Mouse (Mus musculus) kidney, embryonic 16.5 days (tissue): ENCODE results near the gene Nup188. TPM values are rescaled to one million over a fixed set of nuclear protein-coding genes. Genes with fewer than 3 reads are reported as not detected.
A peak's percentile ranks its signal among the peaks of the same experiment; 100 is the strongest.

Experiments used
- ATAC-seq: fragments of 200-750 bp; cut with Nextera tagmentation; 2 replicates; pipeline ENCODE4 v1.8.0; 2017; ENCODE audit warnings: moderate TSS enrichment; ENCODE audit not compliant: low FRiP score, low TSS enrichment
- H3K27ac ChIP-seq: fragments of 300-500 bp; sonication (generic); 2 replicates; pipeline ENCODE4 v1.5.1; 2014; ENCODE audit warnings: low read length
- H3K27me3 ChIP-seq: fragments of 300-500 bp; sonication (generic); 2 replicates; pipeline ENCODE4 v1.6.1; 2014; ENCODE audit warnings: low read length, control low read depth, mixed read lengths; ENCODE audit not compliant: insufficient read depth
- H3K36me3 ChIP-seq: fragments of 300-500 bp; sonication (generic); 2 replicates; pipeline ENCODE4 v1.6.1; 2014; ENCODE audit warnings: low read length, control low read depth, mixed read lengths; ENCODE audit not compliant: insufficient read depth
- H3K4me1 ChIP-seq: fragments of 300-500 bp; sonication (generic); 2 replicates; pipeline ENCODE4 v1.6.1; 2014; ENCODE audit warnings: low read length, control low read depth, mixed read lengths; ENCODE audit not compliant: insufficient read depth
- H3K4me2 ChIP-seq: fragments of 300-500 bp; sonication (generic); replicated peaks from 2 replicates; pipeline ENCODE4 v1.6.1; 2014; ENCODE audit warnings: low read depth, low read length
- H3K4me3 ChIP-seq: fragments of 300-500 bp; sonication (generic); 2 replicates; pipeline ENCODE4 v1.5.1; 2014; ENCODE audit warnings: mild to moderate bottlenecking, low read length
- H3K9ac ChIP-seq: fragments of 300-500 bp; sonication (generic); replicated peaks from 2 replicates; pipeline ENCODE4 v1.6.1; 2014; ENCODE audit warnings: low read length
- H3K9me3 ChIP-seq: fragments of 300-500 bp; sonication (generic); 2 replicates; pipeline ENCODE4 v1.6.1; 2016; ENCODE audit warnings: low read length, control low read depth
- WGBS: fragments of 180-500 bp; shearing (Covaris S2); extraction: QIAGEN DNeasy Blood & Tissue Kit; methylation state at CpG from one replicate; pipeline ENCODE4 v1.1.7; 2014; 5-methylcytosine and 5-hydroxymethylcytosine counted together
- microRNA-seq: library from miRNA; unstranded; fragments of <30 nt; microRNA quantifications from one replicate; pipeline ENCODE4, GENCODE M21; 2016
- polyA plus RNA-seq: library from polyadenylated mRNA; unstranded; fragments of >200 nt; fragmentation: Nextera tagmentation; extraction: Ambion mirVana; gene quantifications from 2 replicates; pipeline ENCODE4 v1.2.1, GENCODE M21; 2015

Nup188 gene
- polyA plus RNA-seq, 1 experiment from 2014 or later: 37.6 TPM

- Histone ChIP-seq H3K4me3 (peak overlapping the region; percentile 63), H3K9me3 (no peaks in the 10 kb centered on the region), H3K27ac (peak overlapping the region; percentile 81), H3K4me1 (peaks cover 18% of the 10 kb centered on the region), H3K36me3 (peaks cover 9% of the 10 kb centered on the region; the same call in 1 of the 2 replicates), H3K9ac (peak overlapping the region; percentile 71), H3K4me2 (peak overlapping the region; percentile 83), H3K27me3 (no peaks in the 10 kb centered on the region)
- peak; percentile 83 for ATAC-seq
- under 1% methylated on average over 54 of the region's 54 CpGs for WGBS
These were observed 106.6 kb downstream of the Nup188 start for GRCm38 (mm10) chr2:30392577-30393369.

GRCm38 (mm10) chr2:30393370-30393656 is 107.1 kb downstream of the Nup188 start:
- no peak for ATAC-seq
- peaks cover 9% of the 10 kb centered on the region for H3K36me3 ChIP-seq
- no peaks in the 10 kb centered on the region for H3K9me3 ChIP-seq
- H3K27me3 ChIP-seq: no peaks in the 10 kb centered on the region
- peak overlapping the region; percentile 63 for H3K4me3 ChIP-seq
- WGBS: 47% methylated on average over 1 of the region's 1 CpGs
- peak overlapping the region; percentile 81 for H3K27ac ChIP-seq
- peak overlapping the region; percentile 83 for H3K4me2 ChIP-seq
- peaks cover 18% of the 10 kb centered on the region for H3K4me1 ChIP-seq
- peak overlapping the region; percentile 71 for H3K9ac ChIP-seq

Small RNA genes lying within 50 kb of the gene (microRNA-seq; reads per million reads assigned to microRNA genes)
- not detected for gene Gm47292

Other genes with a start within 250 kb of the Nup188 start
- gene Wdr34, start 237.5 kb upstream of the Nup188 start, polyA plus RNA-seq: 42.5 and 44.1 TPM in 2 replicates
- gene Set, start 229.0 kb upstream of the Nup188 start, polyA plus RNA-seq: 430 and 458 TPM in 2 replicates
- gene Pkn3, start 208.7 kb upstream of the Nup188 start, polyA plus RNA-seq: 13.5 and 15.9 TPM in 2 replicates
- gene Zdhhc12, start 192.7 kb upstream of the Nup188 start, polyA plus RNA-seq: 41.6 and 42.6 TPM in 2 replicates
- 5.6 and 8.0 TPM in 2 replicates for gene Zer1, start 161.8 kb upstream of the Nup188 start, polyA plus RNA-seq
- gene Tbc1d13, start 152.7 kb upstream of the Nup188 start, polyA plus RNA-seq: 8.2 and 12.3 TPM in 2 replicates
- 22.0 and 22.8 TPM in 2 replicates for gene Endog, start 114.9 kb upstream of the Nup188 start, polyA plus RNA-seq
- gene Spout1, start 107.9 kb upstream of the Nup188 start, polyA plus RNA-seq: 83.5 and 93.2 TPM in 2 replicates
- gene Kyat1, start 80.5 kb upstream of the Nup188 start, polyA plus RNA-seq: 12.0 and 13.4 TPM in 2 replicates
- 43.8 and 46.2 TPM in 2 replicates for gene Lrrc8a, start 48.7 kb upstream of the Nup188 start, polyA plus RNA-seq
- 0.45 TPM in 2 replicates for gene Gm28035, start 45.8 kb upstream of the Nup188 start, polyA plus RNA-seq
- 15.8 and 16.0 TPM in 2 replicates for gene Phyhd1, start 20.2 kb upstream of the Nup188 start, polyA plus RNA-seq
- gene Gm28038, start 5.4 kb upstream of the Nup188 start, polyA plus RNA-seq: not detected in 2 replicates
- gene Dolk, start 63 bp upstream of the Nup188 start, polyA plus RNA-seq: 42.6 and 44.2 TPM in 2 replicates
- 100 and 102 TPM in 2 replicates for gene Sh3glb2, start 72.9 kb downstream of the Nup188 start, polyA plus RNA-seq
- 32.0 and 34.9 TPM in 2 replicates for gene Miga2, start 77.8 kb downstream of the Nup188 start, polyA plus RNA-seq
- gene Dolpp1, start 105.9 kb downstream of the Nup188 start, polyA plus RNA-seq: 44.2 and 46.8 TPM in 2 replicates
- 40.9 and 44.2 TPM in 2 replicates for gene Crat, start 129.4 kb downstream of the Nup188 start, polyA plus RNA-seq
- gene Ptpa, start 129.6 kb downstream of the Nup188 start, polyA plus RNA-seq: 184 and 191 TPM in 2 replicates
- gene Ier5l, start 187.8 kb downstream of the Nup188 start, polyA plus RNA-seq: 2.2 and 2.9 TPM in 2 replicates